Mouse (Mus musculus) heart, embryonic 15.5 days (tissue): ENCODE data around the gene Klhl32. TPM values are rescaled to one million over a fixed set of nuclear protein-coding genes. Genes with fewer than 3 reads are reported as not detected.

Experiments used
- ATAC-seq: fragments of 200-750 bp; cut with Nextera tagmentation; replicated peaks from 2 replicates; pipeline ENCODE4 v1.8.0; 2017; ENCODE audit warnings: low read depth, moderate TSS enrichment; ENCODE audit not compliant: insufficient number of reproducible peaks, insufficient read depth, low FRiP score
- H3K27ac ChIP-seq: fragments of 300-500 bp; sonication (generic); 2 replicates; pipeline ENCODE4 v1.5.1; 2015; ENCODE audit warnings: mild to moderate bottlenecking, inconsistent platforms
- H3K27me3 ChIP-seq: fragments of 300-500 bp; sonication (generic); 2 replicates; pipeline ENCODE4 v1.6.1; 2015; ENCODE audit warnings: inconsistent platforms
- H3K36me3 ChIP-seq: fragments of 300-500 bp; sonication (generic); 2 replicates; pipeline ENCODE4 v1.6.1; 2015; ENCODE audit warnings: mild to moderate bottlenecking, inconsistent platforms
- H3K4me1 ChIP-seq: fragments of 300-500 bp; sonication (generic); replicated peaks from 2 replicates; pipeline ENCODE4 v1.6.1; 2015; ENCODE audit warnings: inconsistent platforms
- H3K4me2 ChIP-seq: fragments of 300-500 bp; sonication (generic); 2 replicates; pipeline ENCODE4 v1.6.1; 2015; ENCODE audit warnings: inconsistent platforms, mild to moderate bottlenecking, moderate library complexity
- H3K4me3 ChIP-seq: fragments of 300-500 bp; sonication (generic); 2 replicates; pipeline ENCODE4 v1.5.1; 2015; ENCODE audit warnings: mild to moderate bottlenecking, inconsistent platforms
- H3K9ac ChIP-seq: fragments of 300-500 bp; sonication (generic); 2 replicates; pipeline ENCODE4 v1.6.1; 2015; ENCODE audit warnings: mild to moderate bottlenecking, inconsistent platforms
- H3K9me3 ChIP-seq: fragments of 300-500 bp; sonication (generic); replicated peaks from 2 replicates; pipeline ENCODE4 v1.6.1; 2016; ENCODE audit warnings: inconsistent platforms
- WGBS: fragments of 180-500 bp; shearing (Covaris S2); methylation state at CpG from one replicate; pipeline ENCODE4 v1.1.7; 2015; ENCODE audit warnings: mixed read lengths; 5-methylcytosine and 5-hydroxymethylcytosine counted together
- polyA plus RNA-seq: library from polyadenylated mRNA; unstranded; fragments of >200 nt; fragmentation: Nextera tagmentation; extraction: Ambion mirVana; gene quantifications from 2 replicates; pipeline ENCODE4 v1.2.1, GENCODE M21; 2015

Gene Klhl32
- polyA plus RNA-seq, 1 experiment from 2014 or later: 3.5 TPM

GRCm38 (mm10) chr4:24795180-24795579 is 55.7 kb downstream of the Klhl32 start:
- Histone ChIP-seq H3K9me3 (no peaks in the 10 kb centered on the region), H3K4me1 (peaks cover 3% of the 10 kb centered on the region; the same call in 1 of the 2 replicates), H3K27ac (no peak overlapping the region), H3K4me2 (no peak overlapping the region), H3K9ac (no peak overlapping the region), H3K27me3 (no peaks in the 10 kb centered on the region), H3K36me3 (no peaks in the 10 kb centered on the region), H3K4me3 (no peak overlapping the region)
- 80% methylated on average over 2 of the region's 2 CpGs for WGBS
- no peak for ATAC-seq

GRCm38 (mm10) chr4:24793726-24794345 is 57.1 kb downstream of the Klhl32 start:
- H3K9ac ChIP-seq: no peak overlapping the region
- WGBS: 63% methylated on average over 7 of the region's 7 CpGs
- no peak overlapping the region for H3K4me2 ChIP-seq
- peak overlapping the region; percentile 16; the same call in 1 of the 2 replicates for H3K27ac ChIP-seq
- H3K4me3 ChIP-seq: no peak overlapping the region
- H3K27me3 ChIP-seq: no peaks in the 10 kb centered on the region
- H3K4me1 ChIP-seq: peaks cover 7% of the 10 kb centered on the region; the same call in 1 of the 2 replicates
- H3K36me3 ChIP-seq: no peaks in the 10 kb centered on the region
- no peak for ATAC-seq
- no peaks in the 10 kb centered on the region for H3K9me3 ChIP-seq

- Histone ChIP-seq H3K36me3 (no peaks in the 10 kb centered on the region), H3K4me2 (peak overlapping the region; percentile 49), H3K9me3 (no peaks in the 10 kb centered on the region), H3K27me3 (no peaks in the 10 kb centered on the region), H3K9ac (no peak overlapping the region), H3K4me3 (peak overlapping the region; percentile 29), H3K27ac (peak overlapping the region; percentile 59), H3K4me1 (peaks cover 8% of the 10 kb centered on the region; the same call in 1 of the 2 replicates)
- WGBS: 28% methylated on average over 16 of the region's 16 CpGs
- 0 out of 2 replicates have a peak, but pooled peaks have one; percentile 35 for ATAC-seq
These were observed 58.4 kb downstream of the Klhl32 start for GRCm38 (mm10) chr4:24792416-24792981.

- WGBS: 58% methylated on average over 1 of the region's 1 CpGs
- H3K27me3 ChIP-seq: no peaks in the 10 kb centered on the region
- H3K36me3 ChIP-seq: no peaks in the 10 kb centered on the region
- no peak overlapping the region for H3K9ac ChIP-seq
- no peak overlapping the region for H3K4me3 ChIP-seq
- ATAC-seq: 0 out of 2 replicates have a peak, but pooled peaks have one; percentile 55
- peak overlapping the region; percentile 45 for H3K27ac ChIP-seq
- H3K4me2 ChIP-seq: 0 out of 2 replicates have a peak overlapping the region, but pooled peaks have one; percentile 18
- H3K9me3 ChIP-seq: no peaks in the 10 kb centered on the region
- H3K4me1 ChIP-seq: 0 out of 2 replicates have a peak, but pooled peaks cover 8% of the 10 kb centered on the region
These were observed 61.6 kb downstream of the Klhl32 start for GRCm38 (mm10) chr4:24789331-24789730.

- WGBS: 56% methylated on average over 7 of the region's 7 CpGs
- no peaks in the 10 kb centered on the region for H3K27me3 ChIP-seq
These were observed 65.0 kb downstream of the Klhl32 start for GRCm38 (mm10) chr4:24785757-24786532.

GRCm38 (mm10) chr4:24765919-24766318 is 85.0 kb downstream of the Klhl32 start:
- no peak overlapping the region for H3K4me3 ChIP-seq
- no peak overlapping the region for H3K4me2 ChIP-seq
- no peaks in the 10 kb centered on the region for H3K9me3 ChIP-seq
- no peaks in the 10 kb centered on the region for H3K4me1 ChIP-seq
- ATAC-seq: no peak
- no peaks in the 10 kb centered on the region for H3K27me3 ChIP-seq
- no peak overlapping the region for H3K9ac ChIP-seq
- WGBS: 75% methylated on average over 2 of the region's 2 CpGs
- no peaks in the 10 kb centered on the region for H3K36me3 ChIP-seq
- no peak overlapping the region for H3K27ac ChIP-seq

More at GRCm38 (mm10) chr4:24785757-24786532, 65.0 kb downstream of the Klhl32 start:
- Histone ChIP-seq H3K4me3 (no peak overlapping the region), H3K4me2 (no peak overlapping the region), H3K4me1 (0 out of 2 replicates have a peak, but pooled peaks cover 5% of the 10 kb centered on the region), H3K9me3 (no peaks in the 10 kb centered on the region), H3K9ac (no peak overlapping the region), H3K27ac (no peak overlapping the region), H3K36me3 (no peaks in the 10 kb centered on the region)
- ATAC-seq: no peak

GRCm38 (mm10) chr4:24765469-24765868 is 85.5 kb downstream of the Klhl32 start:
- Histone ChIP-seq H3K4me3 (no peak overlapping the region), H3K36me3 (no peaks in the 10 kb centered on the region), H3K4me1 (no peaks in the 10 kb centered on the region), H3K9me3 (no peaks in the 10 kb centered on the region), H3K27ac (no peak overlapping the region), H3K4me2 (no peak overlapping the region), H3K27me3 (no peaks in the 10 kb centered on the region), H3K9ac (no peak overlapping the region)
- ATAC-seq: no peak
- WGBS: 55% methylated on average over 3 of the region's 3 CpGs

GRCm38 (mm10) chr4:24764558-24764957 is 86.4 kb downstream of the Klhl32 start:
- no peak for ATAC-seq
- WGBS: 69% methylated on average over 2 of the region's 2 CpGs
- no peaks in the 10 kb centered on the region for H3K4me1 ChIP-seq
- H3K36me3 ChIP-seq: no peaks in the 10 kb centered on the region
- no peaks in the 10 kb centered on the region for H3K27me3 ChIP-seq
- no peak overlapping the region for H3K9ac ChIP-seq
- H3K4me2 ChIP-seq: no peak overlapping the region
- no peaks in the 10 kb centered on the region for H3K9me3 ChIP-seq
- no peak overlapping the region for H3K4me3 ChIP-seq
- no peak overlapping the region for H3K27ac ChIP-seq

- Histone ChIP-seq H3K4me3 (no peak overlapping the region), H3K9me3 (no peaks in the 10 kb centered on the region), H3K27ac (no peak overlapping the region), H3K36me3 (no peaks in the 10 kb centered on the region), H3K9ac (no peak overlapping the region), H3K4me2 (no peak overlapping the region), H3K4me1 (no peaks in the 10 kb centered on the region), H3K27me3 (no peaks in the 10 kb centered on the region)
- WGBS: 80% methylated on average over 4 of the region's 4 CpGs
- no peak for ATAC-seq
These were observed 87.5 kb downstream of the Klhl32 start for GRCm38 (mm10) chr4:24763451-24763850.

- H3K9ac ChIP-seq: no peak overlapping the region
- WGBS: 80% methylated on average over 1 of the region's 1 CpGs
- no peak for ATAC-seq
- H3K27ac ChIP-seq: no peak overlapping the region
- H3K4me3 ChIP-seq: no peak overlapping the region
- no peaks in the 10 kb centered on the region for H3K36me3 ChIP-seq
- H3K4me2 ChIP-seq: no peak overlapping the region
- no peaks in the 10 kb centered on the region for H3K9me3 ChIP-seq
- no peaks in the 10 kb centered on the region for H3K4me1 ChIP-seq
- no peaks in the 10 kb centered on the region for H3K27me3 ChIP-seq
These were observed 92.0 kb downstream of the Klhl32 start for GRCm38 (mm10) chr4:24758954-24759353.

GRCm38 (mm10) chr4:24752517-24753208 is 98.3 kb downstream of the Klhl32 start:
- Histone ChIP-seq H3K4me3 (no peak overlapping the region), H3K4me1 (no peaks in the 10 kb centered on the region), H3K4me2 (no peak overlapping the region), H3K27me3 (no peaks in the 10 kb centered on the region), H3K9ac (no peak overlapping the region), H3K36me3 (no peaks in the 10 kb centered on the region), H3K9me3 (no peaks in the 10 kb centered on the region), H3K27ac (no peak overlapping the region)
- WGBS: 78% methylated on average over 8 of the region's 8 CpGs
- no peak for ATAC-seq
